In genomic region chr17:72993134-72993533, GRCm38 (mm10) we compare ENCODE assay signal across 34 mouse cellular contexts.
"Had no signal": no experiment of that assay in that cellular context is flagged by ENCODE, and none has a peak within 500 bp of the region (broad histone marks: within the 10 kb centered on the region; RNA-seq: fewer than 3 reads in every experiment).

No protein-coding gene starts in this region.

- H3K27me3 ChIP-seq: heart, embryonic 12.5 days; heart, embryonic 13.5 days; heart, embryonic 15.5 days; hindbrain, embryonic 12.5 days; hindbrain, embryonic 13.5 days; hindbrain, embryonic 15.5 days; intestine, embryonic 15.5 days; kidney, embryonic 15.5 days had no signal

- DNase-seq: heart, postnatal 10 days; heart, postnatal 14 days; heart, postnatal 36 days; heart, postnatal 4 days; kidney, adult 11 months; kidney, adult 18-20 months; kidney, adult 2 months; kidney, adult 8-10 months; kidney, adult 9 months; kidney, postnatal 10 days; kidney, postnatal 14 days; kidney, postnatal 25 days; kidney, postnatal 36 days; kidney, postnatal 4 days; layer of hippocampus, adult 9-11 months; layer of hippocampus, postnatal 36 days had no signal

- H3K36me3 ChIP-seq: heart, embryonic 12.5 days; heart, embryonic 13.5 days; heart, embryonic 15.5 days; hindbrain, embryonic 10.5 days; hindbrain, embryonic 12.5 days; hindbrain, embryonic 13.5 days; hindbrain, embryonic 15.5 days; intestine, embryonic 15.5 days; kidney, embryonic 15.5 days had no signal

- H3K9ac ChIP-seq: heart, embryonic 12.5 days; heart, embryonic 13.5 days; heart, embryonic 15.5 days; hindbrain, embryonic 12.5 days; hindbrain, embryonic 13.5 days; hindbrain, embryonic 14.5 days; hindbrain, embryonic 15.5 days; intestine, embryonic 15.5 days; kidney, embryonic 15.5 days had no signal

- H3K4me3 ChIP-seq: heart, embryonic 12.5 days; heart, embryonic 13.5 days; heart, embryonic 15.5 days; hindbrain, embryonic 10.5 days; hindbrain, embryonic 12.5 days; hindbrain, embryonic 13.5 days; hindbrain, embryonic 15.5 days; intestine, embryonic 15.5 days; kidney, embryonic 15.5 days; layer of hippocampus, adult 2 months had no signal

- H3K9me3 ChIP-seq: heart, embryonic 12.5 days; heart, embryonic 13.5 days; heart, embryonic 15.5 days; hindbrain, embryonic 10.5 days; hindbrain, embryonic 12.5 days; hindbrain, embryonic 13.5 days; hindbrain, embryonic 15.5 days; intestine, embryonic 15.5 days; kidney, embryonic 15.5 days had no signal

- H3K27ac ChIP-seq: heart, embryonic 13.5 days; heart, embryonic 15.5 days; hindbrain, embryonic 10.5 days; hindbrain, embryonic 12.5 days; hindbrain, embryonic 13.5 days; hindbrain, embryonic 14.5 days; hindbrain, postnatal 0 days; intestine, embryonic 15.5 days; kidney, embryonic 15.5 days; kidney, postnatal 0 days; layer of hippocampus, adult 2 months had no signal

- H3K4me2 ChIP-seq: heart, embryonic 11.5 days; heart, embryonic 12.5 days; heart, embryonic 13.5 days; heart, embryonic 15.5 days; hindbrain, embryonic 12.5 days; hindbrain, embryonic 13.5 days; hindbrain, embryonic 14.5 days; hindbrain, embryonic 15.5 days; intestine, embryonic 15.5 days; kidney, embryonic 15.5 days had no signal

- ATAC-seq: hindbrain, embryonic 16.5 days; hindbrain, postnatal 0 days; inflammation-experienced regulatory T-cells, adult 6 months; intestine, embryonic 15.5 days; intestine, embryonic 16.5 days; intestine, postnatal 0 days had no signal
